Mouse (Mus musculus): ENCODE measurements around the gene Ptges.

DNA sequence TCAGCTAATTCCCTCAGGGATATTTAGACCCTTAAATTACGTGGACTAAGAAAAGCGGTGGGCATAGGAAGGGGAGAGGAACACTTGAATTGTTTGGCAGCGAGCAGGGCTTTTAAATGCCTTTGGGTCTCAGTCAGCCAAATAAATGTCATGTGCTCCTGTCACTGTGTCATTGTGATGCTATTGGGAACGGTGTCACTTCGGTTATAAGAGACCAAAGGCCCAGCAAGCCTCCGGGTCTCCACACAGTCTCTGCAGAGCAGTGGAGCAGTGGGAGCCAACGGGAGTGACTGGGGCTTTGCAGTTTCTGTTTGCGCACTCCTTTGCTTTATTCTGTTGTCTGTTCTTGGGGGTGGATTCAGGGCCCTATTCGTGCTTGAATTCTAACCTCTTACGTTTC lies 55.2 kb downstream of the Ptges start:
- TF ChIP-seq CTCF (IDR thresholded peaks at IDR 0.05; ENCODE audit: control insufficient read depth, insufficient read depth, insufficient replicate concordance, low read depth, low read length) = no peak
- TF ChIP-seq POLR2A (IDR thresholded peaks at IDR 0.05; ENCODE audit: control insufficient read depth, low read depth, low read length) = no peak

All from testis, adult 2 months (tissue).